Mouse (Mus musculus): ENCODE results near the gene Grb2.
A peak's percentile ranks its signal among the peaks of the same experiment; 100 is the strongest.

The Grb2 gene

GRCm38 (mm10) chr11:115626824-115627616, 81.4 kb downstream of the Grb2 start:
- DNase-seq = no peak

GRCm38 (mm10) chr11:115625877-115626276, 82.5 kb downstream of the Grb2 start:
- no peak for DNase-seq

GRCm38 (mm10) chr11:115623487-115624070, 84.8 kb downstream of the Grb2 start:
- DNase-seq = no peak

GRCm38 (mm10) chr11:115619949-115620348, 88.4 kb downstream of the Grb2 start:
- no peak for DNase-seq

- DNase-seq = no peak
These were observed 89.5 kb downstream of the Grb2 start for GRCm38 (mm10) chr11:115618732-115619516.

- no peak for DNase-seq
These were observed 90.4 kb downstream of the Grb2 start for GRCm38 (mm10) chr11:115618001-115618400.

- DNase-seq = no peak
These were observed 91.5 kb downstream of the Grb2 start for GRCm38 (mm10) chr11:115616893-115617292.

- DNase-seq = no peak
These were observed 92.0 kb downstream of the Grb2 start for GRCm38 (mm10) chr11:115616371-115616770.

GRCm38 (mm10) chr11:115615875-115616274, 92.5 kb downstream of the Grb2 start:
- no peak for DNase-seq

- no peak for DNase-seq
These were observed 93.1 kb downstream of the Grb2 start for GRCm38 (mm10) chr11:115615108-115615825.

GRCm38 (mm10) chr11:115614346-115615107, 93.9 kb downstream of the Grb2 start:
- DNase-seq = no peak

- no peak for DNase-seq
These were observed 95.1 kb downstream of the Grb2 start for GRCm38 (mm10) chr11:115613138-115613945.

- peak; percentile 92 for DNase-seq
These were observed 95.8 kb downstream of the Grb2 start, which contains the start of gene Mif4gd for GRCm38 (mm10) chr11:115612410-115613137. Mif4gd (minus strand) TSS chr11:115612969.

- DNase-seq = peak; percentile 75
These were observed 96.4 kb downstream of the Grb2 start for GRCm38 (mm10) chr11:115612059-115612409.

GRCm38 (mm10) chr11:115611173-115611572, 97.2 kb downstream of the Grb2 start:
- no peak for DNase-seq

- DNase-seq = no peak
These were observed 98.8 kb downstream of the Grb2 start for GRCm38 (mm10) chr11:115609576-115609975.

GRCm38 (mm10) chr11:115608421-115609399, 99.7 kb downstream of the Grb2 start:
- no peak for DNase-seq

- DNase-seq = no peak
These were observed 101.7 kb downstream of the Grb2 start for GRCm38 (mm10) chr11:115606733-115607132.

GRCm38 (mm10) chr11:115604304-115604696, 104.1 kb downstream of the Grb2 start:
- DNase-seq = no peak

All from cerebellum, adult 11 months (tissue).